In the genomic region with DNA sequence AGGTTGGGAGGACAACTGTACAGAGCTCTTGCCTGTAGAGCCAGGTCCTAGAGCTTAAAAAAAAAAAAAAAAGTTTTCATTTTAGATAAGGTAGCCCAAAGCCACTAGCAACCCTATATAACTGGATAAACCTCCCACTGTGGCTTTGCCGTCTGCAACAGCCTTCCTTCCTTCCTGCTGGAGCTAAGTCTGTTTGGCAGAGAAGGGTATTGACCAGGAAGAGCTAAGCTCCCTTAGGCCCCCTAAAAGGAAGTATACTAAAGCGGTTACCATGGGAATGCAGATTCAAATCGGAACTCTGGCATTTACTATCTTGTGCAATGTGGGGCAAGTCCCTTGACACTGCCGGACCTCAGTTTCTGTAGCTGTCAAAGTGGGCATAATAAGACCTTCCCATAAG, we compare ENCODE assay signal across 1 mouse cellular context.
TF ChIP-seq lines count a peak whose summit lies in the region.

No protein-coding gene starts in this region.

TF ChIP-seq in MEL, 35 proteins besides CTCF, POLR2A, EP300 and RAD21 (continued from another document):
- TF ChIP-seq MAFK (IDR thresholded peaks at IDR 0.05; ENCODE audit: borderline replicate concordance, low read depth, low read length) (no peak), MEF2A (IDR thresholded peaks at IDR 0.05; ENCODE audit: extremely low read depth, insufficient replicate concordance, low read depth, low read length, poor library complexity, severe bottlenecking) (no peak), ETS1 (IDR thresholded peaks at IDR 0.05; ENCODE audit: low read depth, low read length) (peak; percentile 67; the same call in 1 of the 2 replicates), CHD2 (IDR thresholded peaks at IDR 0.05; ENCODE audit: low read length) (no peak), MXI1 (IDR thresholded peaks at IDR 0.05; ENCODE audit: low read depth, low read length) (peak; percentile 48; the same call in 1 of the 2 replicates), ELF1 (IDR thresholded peaks at IDR 0.05; ENCODE audit: low read depth, low read length) (peak; percentile 76), GATA1 (IDR thresholded peaks at IDR 0.05; ENCODE audit: low read depth, low read length) (peak; percentile 71), MAX (IDR thresholded peaks at IDR 0.05; ENCODE audit: low read length) (no peak), NRF1 (IDR thresholded peaks at IDR 0.05; ENCODE audit: insufficient read depth, low read depth, low read length, poor library complexity, severe bottlenecking) (no peak), USF1 (IDR thresholded peaks at IDR 0.05; ENCODE audit: low read depth, low read length) (no peak), CHD1 (IDR thresholded peaks at IDR 0.05; ENCODE audit: low read depth, low read length) (no peak), TBP (IDR thresholded peaks at IDR 0.05; ENCODE audit: low read depth, low read length) (peak; percentile 69), TAL1 (IDR thresholded peaks at IDR 0.05; ENCODE audit: low read length) (no peak), POLR2AphosphoS5 (IDR thresholded peaks at IDR 0.05; ENCODE audit: borderline replicate concordance, low read depth, low read length) (no peak)
